ENCODE assay signal across 9 mouse cellular contexts in the genomic region with DNA sequence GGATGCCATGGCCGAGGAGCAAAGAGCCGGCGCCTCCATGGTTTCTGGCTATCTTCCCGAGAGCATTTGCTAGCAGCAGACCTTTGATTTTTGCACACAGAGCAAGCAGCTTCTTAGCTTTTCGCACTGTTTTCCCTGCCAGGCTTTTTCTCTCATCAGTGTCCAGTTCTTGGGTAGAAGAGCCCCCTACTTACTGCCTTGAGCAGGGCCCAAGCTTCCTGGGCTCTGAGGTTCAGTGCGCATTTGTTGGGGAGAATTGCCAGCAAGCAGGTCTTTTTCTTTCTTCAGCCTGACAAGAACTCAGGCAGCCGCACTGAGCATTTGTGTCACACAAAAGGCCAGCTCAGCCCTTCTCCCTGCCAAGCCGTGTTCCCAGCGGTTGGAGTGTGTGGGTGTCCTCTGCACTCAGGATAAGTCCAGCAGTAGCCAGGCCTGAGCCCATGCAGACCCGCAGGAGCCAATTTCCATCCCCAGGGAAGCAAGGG.
DNase-seq lines count a peak whose midpoint lies in the region; ATAC-seq lines count a peak whose summit lies in the region.
"Had no signal": no experiment of that assay in that cellular context is flagged by ENCODE, and none has a peak within 500 bp of the region (broad histone marks: within the 10 kb centered on the region; RNA-seq: fewer than 3 reads in every experiment).

No protein-coding gene starts in this region.

- H3K9me3 ChIP-seq in embryonic facial prominence, embryonic 14.5 days (ENCODE audit: control insufficient read depth, low read length), result no peaks in the 10 kb centered on the region
- H3K9me3 ChIP-seq in heart, embryonic 15.5 days (replicated peaks), result no peaks in the 10 kb centered on the region
- H3K9me3 ChIP-seq: liver, embryonic 15.5 days had no signal

- no peaks in the 10 kb centered on the region for H3K27me3 ChIP-seq in embryonic facial prominence, embryonic 14.5 days (replicated peaks; ENCODE audit: control insufficient read depth, insufficient read depth, low read length)
- H3K27me3 ChIP-seq in heart, embryonic 15.5 days, result no peaks in the 10 kb centered on the region
- H3K27me3 ChIP-seq: liver, embryonic 15.5 days had no signal

- H3K4me2 ChIP-seq in embryonic facial prominence, embryonic 14.5 days (ENCODE audit: low read depth, low read length), result no peak overlapping the region
- 0 out of 2 replicates have a peak overlapping the region, but pooled peaks have one; percentile 19 for H3K4me2 ChIP-seq in heart, embryonic 15.5 days
- H3K4me2 ChIP-seq: liver, embryonic 15.5 days had no signal

- peak overlapping the region; percentile 48; the same call in 1 of the 2 replicates for H3K27ac ChIP-seq in embryonic facial prominence, embryonic 14.5 days (replicated peaks; ENCODE audit: low read depth, low read length)
- H3K27ac ChIP-seq in heart, embryonic 15.5 days, result no peak overlapping the region
- H3K27ac ChIP-seq: liver, embryonic 15.5 days had no signal

- ATAC-seq in embryonic facial prominence, embryonic 14.5 days (ENCODE audit: low read depth), result peak; percentile 26; the same call in 1 of the 2 replicates
- no peak for ATAC-seq in heart, embryonic 15.5 days (replicated peaks; ENCODE audit: insufficient number of reproducible peaks, insufficient read depth, low FRiP score, low read depth)
- no peak for ATAC-seq in CD4-positive, CD25-positive, alpha-beta regulatory T cell, adult 4 months

- H3K9ac ChIP-seq in embryonic facial prominence, embryonic 14.5 days (ENCODE audit: low read depth, low read length), result no peak overlapping the region
- no peak overlapping the region for H3K9ac ChIP-seq in heart, embryonic 15.5 days
- H3K9ac ChIP-seq: liver, embryonic 15.5 days had no signal

- H3K36me3 ChIP-seq in embryonic facial prominence, embryonic 14.5 days (ENCODE audit: control insufficient read depth, insufficient read depth, low read length), result no peaks in the 10 kb centered on the region
- H3K36me3 ChIP-seq in heart, embryonic 15.5 days, result no peaks in the 10 kb centered on the region
- H3K36me3 ChIP-seq: liver, embryonic 15.5 days had no signal

- intact Hi-C loops in left cerebral cortex, postnatal 10 days (cut with DNase I), result no loop called here

- H3K4me3 ChIP-seq in embryonic facial prominence, embryonic 14.5 days (ENCODE audit: low read depth, low read length), result no peak overlapping the region
- H3K4me3 ChIP-seq in heart, embryonic 15.5 days, result no peak overlapping the region
- H3K4me3 ChIP-seq: liver, embryonic 15.5 days had no signal

- DNase-seq in ovary, adult 18-20 months (ENCODE audit: low spot score), result peak; percentile 5
- DNase-seq in ovary, postnatal 14 days (ENCODE audit: low spot score), result no peak
- peak; percentile 14 for DNase-seq in embryonic facial prominence, embryonic 14.5 days (ENCODE audit: low spot score)
- peak; percentile 48 to 51 for DNase-seq in left cerebral cortex, postnatal 10 days (ENCODE audit: extremely low spot score in 1 of 2, low spot score in 2 of 2)
- peak; percentile 28 for DNase-seq in right cerebral cortex, adult 18-20 months
- DNase-seq in thymus, postnatal 14 days, result no peak

- WGBS in embryonic facial prominence, embryonic 14.5 days, result 49% methylated on average over 10 of the region's 10 CpGs
- WGBS in heart, embryonic 15.5 days, result 47% methylated on average over 10 of the region's 10 CpGs

- peaks cover 14% of the 10 kb centered on the region for H3K4me1 ChIP-seq in embryonic facial prominence, embryonic 14.5 days (ENCODE audit: control insufficient read depth, insufficient read depth, low read length)
- peaks cover 11% of the 10 kb centered on the region for H3K4me1 ChIP-seq in heart, embryonic 15.5 days (replicated peaks)
- H3K4me1 ChIP-seq: liver, embryonic 15.5 days had no signal

Comparison
In these comparisons a context has a peak if more than half of its experiments do, and no peak if none do; other contexts are left out.
1. DNase-seq: peak in ovary, adult 18-20 months (single experiment), embryonic facial prominence, embryonic 14.5 days (single experiment), left cerebral cortex, postnatal 10 days (2 of 2) and right cerebral cortex, adult 18-20 months (single experiment); none in ovary, postnatal 14 days (single experiment) and thymus, postnatal 14 days (single experiment).